33 mouse cellular contexts compared by ENCODE assay signal in genomic region chrX:145485495-145485894, GRCm38 (mm10).
"Had no signal": no experiment of that assay in that cellular context is flagged by ENCODE, and none has a peak within 500 bp of the region (broad histone marks: within the 10 kb centered on the region; RNA-seq: fewer than 3 reads in every experiment).

No protein-coding gene starts in this region.

- H3K4me3 ChIP-seq: heart, embryonic 10.5 days; heart, embryonic 12.5 days; heart, embryonic 13.5 days; heart, embryonic 15.5 days; hindbrain, embryonic 10.5 days; hindbrain, embryonic 12.5 days; hindbrain, embryonic 13.5 days; hindbrain, embryonic 15.5 days; kidney, embryonic 15.5 days; layer of hippocampus, adult 2 months; left cerebral cortex, adult 2 months had no signal

- H3K27ac ChIP-seq: heart, embryonic 10.5 days; heart, embryonic 13.5 days; heart, embryonic 15.5 days; hindbrain, embryonic 10.5 days; hindbrain, embryonic 12.5 days; hindbrain, embryonic 13.5 days; hindbrain, embryonic 14.5 days; hindbrain, embryonic 15.5 days; hindbrain, postnatal 0 days; kidney, embryonic 15.5 days; kidney, postnatal 0 days; left cerebral cortex, adult 2 months had no signal

- H3K36me3 ChIP-seq: heart, embryonic 15.5 days; hindbrain, embryonic 12.5 days; hindbrain, embryonic 15.5 days had no signal

- ATAC-seq: hindbrain, embryonic 16.5 days; hindbrain, postnatal 0 days; inflammation-experienced regulatory T-cells, adult 6 months had no signal

- H3K9ac ChIP-seq: heart, embryonic 12.5 days; heart, embryonic 13.5 days; heart, embryonic 15.5 days; hindbrain, embryonic 12.5 days; hindbrain, embryonic 13.5 days; hindbrain, embryonic 14.5 days; hindbrain, embryonic 15.5 days; kidney, embryonic 15.5 days had no signal

- H3K9me3 ChIP-seq: heart, embryonic 10.5 days; heart, embryonic 12.5 days; heart, embryonic 13.5 days; heart, embryonic 15.5 days; hindbrain, embryonic 10.5 days; hindbrain, embryonic 12.5 days; hindbrain, embryonic 13.5 days; hindbrain, embryonic 15.5 days; kidney, embryonic 15.5 days had no signal

- H3K27me3 ChIP-seq: heart, embryonic 12.5 days; heart, embryonic 13.5 days; heart, embryonic 15.5 days; hindbrain, embryonic 12.5 days; hindbrain, embryonic 13.5 days; hindbrain, embryonic 15.5 days; kidney, embryonic 15.5 days had no signal

- DNase-seq: heart, postnatal 10 days; heart, postnatal 14 days; heart, postnatal 36 days; heart, postnatal 4 days; kidney, adult 11 months; kidney, adult 18-20 months; kidney, adult 2 months; kidney, adult 8-10 months; kidney, adult 9 months; kidney, postnatal 10 days; kidney, postnatal 14 days; kidney, postnatal 25 days; kidney, postnatal 36 days; kidney, postnatal 4 days; layer of hippocampus, adult 9-11 months; layer of hippocampus, postnatal 36 days had no signal

- H3K4me1 ChIP-seq: heart, embryonic 10.5 days; heart, embryonic 15.5 days; hindbrain, embryonic 10.5 days; hindbrain, embryonic 12.5 days; hindbrain, embryonic 13.5 days; hindbrain, embryonic 15.5 days; kidney, embryonic 15.5 days had no signal

- H3K4me2 ChIP-seq: heart, embryonic 11.5 days; heart, embryonic 12.5 days; heart, embryonic 13.5 days; heart, embryonic 15.5 days; hindbrain, embryonic 12.5 days; hindbrain, embryonic 13.5 days; hindbrain, embryonic 14.5 days; hindbrain, embryonic 15.5 days; kidney, embryonic 15.5 days had no signal
